Mouse (Mus musculus): Measurements from ENCODE around the gene Dmrtc1c1. TPM values are rescaled to one million over a fixed set of nuclear protein-coding genes. Genes with fewer than 3 reads are reported as not detected.
"Not testable (repeated sequence)": the region's sequence is repeated elsewhere in the genome, so short reads cannot be mapped to it uniquely, and the experiment has no call there.

Dmrtc1c1 gene
- total RNA-seq (2021) = not detected in 2 replicates
- long read RNA-seq, experiment 1 = 0 reads
- long read RNA-seq, experiment 2 = 0 reads

DNA sequence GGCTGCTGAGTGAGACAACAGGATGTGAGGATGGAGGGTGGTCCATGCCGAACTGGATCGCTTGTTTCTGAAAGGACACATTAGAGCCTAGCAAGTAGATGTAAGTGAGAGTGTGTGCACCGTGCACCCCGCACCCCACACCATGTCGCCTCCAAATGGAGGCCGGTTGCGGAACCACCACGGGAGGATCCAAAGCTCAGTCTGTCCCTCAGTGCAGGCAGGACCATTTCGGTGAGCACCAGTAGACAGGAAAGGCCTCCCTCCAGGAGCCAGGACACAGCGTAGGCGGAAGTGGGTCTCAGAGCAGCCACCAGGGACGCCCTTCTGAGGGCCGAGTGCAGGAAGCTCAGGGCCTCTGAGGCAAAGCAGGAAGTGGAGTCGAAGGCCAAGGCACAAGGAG, at the start of gene Dmrtc1c1:
TSS of gene Dmrtc1c1 (plus strand) at position 301 of the 400 bp plus-strand sequence.
- not testable (repeated sequence) for DNase-seq

DNA sequence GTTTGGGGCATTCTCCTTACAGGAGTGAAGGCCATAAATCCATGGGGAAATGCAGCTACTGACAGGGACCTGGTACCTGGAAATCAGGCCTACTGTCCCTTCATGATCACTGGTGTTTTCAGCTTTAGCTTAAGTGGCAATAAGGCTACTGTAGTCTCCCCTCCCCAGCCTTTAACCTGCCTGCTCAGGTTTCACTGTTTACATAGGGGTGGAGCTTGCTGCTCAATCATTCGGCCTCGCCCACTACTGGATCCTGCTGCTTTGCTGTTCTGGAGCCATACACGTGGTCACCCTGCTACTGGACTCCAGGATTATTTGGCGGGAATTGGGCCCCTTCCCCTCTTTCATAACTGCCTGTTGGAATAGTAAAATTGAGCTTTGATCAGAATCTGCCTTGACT, 36.9 kb upstream of the Dmrtc1c1 start:
- no peak for DNase-seq

DNA sequence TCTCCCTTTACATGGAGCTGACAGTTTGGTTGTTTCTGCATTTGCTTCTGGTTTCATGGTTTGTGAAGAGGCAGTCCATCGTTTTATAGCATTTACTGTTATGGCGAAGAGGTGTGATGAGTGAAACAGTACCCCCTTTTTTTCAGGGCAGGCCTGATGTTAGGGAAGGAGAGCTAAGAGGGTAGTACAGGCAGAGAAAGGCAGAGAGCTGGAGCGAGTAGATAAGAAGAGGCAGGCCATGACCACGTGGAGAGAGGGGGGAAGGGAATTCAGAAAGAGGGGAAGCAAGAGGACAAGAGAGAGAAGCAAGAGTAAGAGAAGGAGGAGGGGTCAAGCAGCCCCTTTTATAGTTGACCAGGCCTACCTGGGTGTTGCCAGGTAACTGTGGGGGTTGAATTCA, 9.5 kb downstream of the Dmrtc1c1 start:
- no peak for DNase-seq

DNA sequence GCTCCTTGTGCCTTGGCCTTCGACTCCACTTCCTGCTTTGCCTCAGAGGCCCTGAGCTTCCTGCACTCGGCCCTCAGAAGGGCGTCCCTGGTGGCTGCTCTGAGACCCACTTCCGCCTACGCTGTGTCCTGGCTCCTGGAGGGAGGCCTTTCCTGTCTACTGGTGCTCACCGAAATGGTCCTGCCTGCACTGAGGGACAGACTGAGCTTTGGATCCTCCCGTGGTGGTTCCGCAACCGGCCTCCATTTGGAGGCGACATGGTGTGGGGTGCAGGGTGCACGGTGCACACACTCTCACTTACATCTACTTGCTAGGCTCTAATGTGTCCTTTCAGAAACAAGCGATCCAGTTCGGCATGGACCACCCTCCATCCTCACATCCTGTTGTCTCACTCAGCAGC, 51.8 kb downstream of the Dmrtc1c1 start, which contains the start of gene Dmrtc1c2:
TSS of gene Dmrtc1c2 (minus strand) at position 101 of the 400 bp plus-strand sequence.
- not testable (repeated sequence) for DNase-seq

Other genes starting within 250 kb of the Dmrtc1c1 start
- 12.0 and 13.0 TPM in 2 replicates for gene Phka1, start 158.7 kb upstream of the Dmrtc1c1 start, total RNA-seq (2021)
- gene Gm3880, start 116.0 kb upstream of the Dmrtc1c1 start, total RNA-seq (2021) = not detected in 2 replicates
- not detected in 2 replicates for gene Gm9112, start 95.3 kb upstream of the Dmrtc1c1 start, total RNA-seq (2021)
- not detected in 2 replicates for gene Dmrtc1b, start 95.1 kb upstream of the Dmrtc1c1 start, total RNA-seq (2021)
- gene Dmrtc1c2, start 51.7 kb downstream of the Dmrtc1c1 start, total RNA-seq (2021) = not detected in 2 replicates
- not detected in 2 replicates for gene 1700031F05Rik, start 65.0 kb downstream of the Dmrtc1c1 start, total RNA-seq (2021)
- gene Dmrtc1a, start 105.7 kb downstream of the Dmrtc1c1 start, total RNA-seq (2021) = 0.33 TPM in 1 of 2 replicates, not detected in the other
- gene 1700011M02Rik, start 105.9 kb downstream of the Dmrtc1c1 start, total RNA-seq (2021) = not detected in 2 replicates
- not detected in 2 replicates for gene 1700018G05Rik, start 125.4 kb downstream of the Dmrtc1c1 start, total RNA-seq (2021)